Mouse (Mus musculus) testis, adult 2 months (tissue): ENCODE results near the gene Setd1a.

Experiments
- CTCF ChIP-seq: fragments of 200-500 bp; IDR thresholded peaks from 2 replicates; pipeline ENCODE4 v1.5.1; 2012; ENCODE audit warnings: low read depth, mild to moderate bottlenecking, inconsistent platforms, low read length, moderate library complexity; ENCODE audit not compliant: control insufficient read depth, insufficient read depth, insufficient replicate concordance
- POLR2A ChIP-seq: fragments of 200-500 bp; IDR thresholded peaks from 2 replicates; pipeline ENCODE4 v1.6.1; 2012; ENCODE audit warnings: low read depth, mild to moderate bottlenecking, inconsistent platforms, low read length, moderate library complexity; ENCODE audit not compliant: control insufficient read depth

- TF ChIP-seq POLR2A (no peak), CTCF (no peak)
Measured at GRCm38 (mm10) chr7:127753741-127754140, 22.7 kb upstream of the Setd1a start.
